Mouse (Mus musculus) left cerebral cortex, postnatal 36 days (tissue): ENCODE data around the gene Gm49380. TPM values are rescaled to one million over a fixed set of nuclear protein-coding genes. Genes with fewer than 3 reads are reported as not detected.
"Not testable (repeated sequence)": the region's sequence is repeated elsewhere in the genome, so short reads cannot be mapped to it uniquely, and the experiment has no call there.

Source experiments
- DNase-seq, 2 experiments: peaks; one replicate each; pipeline ENCODE4 v3.0.0; 2021 to 2022; ENCODE audit warnings: low spot score in 2 of 2, mixed read lengths in 1 of 2
- intact Hi-C: fragments of 180-260 bp; cut with DNase I; formaldehyde crosslinking; loops from one replicate; pipeline ENCODE4 v1.15.1; 2025
- total RNA-seq, 2 experiments: library from RNA; stranded (reverse); gene quantifications; 2 replicates each; pipeline ENCODE4 v1.2.3; 2021

The Gm49380 gene
- total RNA-seq, 2 experiments from 2014 or later, result 1.0 TPM; not detected in 1

GRCm38 (mm10) chr9:44126746-44127145 lies 13.4 kb upstream of the Gm49380 start:
- no peak for DNase-seq
- intact Hi-C loops, result loop anchor here (5.0 to 10.0 kb wide), 2 partner anchors 108 to 266 kb away; partner anchors contain the start of gene Cbl

DNA sequence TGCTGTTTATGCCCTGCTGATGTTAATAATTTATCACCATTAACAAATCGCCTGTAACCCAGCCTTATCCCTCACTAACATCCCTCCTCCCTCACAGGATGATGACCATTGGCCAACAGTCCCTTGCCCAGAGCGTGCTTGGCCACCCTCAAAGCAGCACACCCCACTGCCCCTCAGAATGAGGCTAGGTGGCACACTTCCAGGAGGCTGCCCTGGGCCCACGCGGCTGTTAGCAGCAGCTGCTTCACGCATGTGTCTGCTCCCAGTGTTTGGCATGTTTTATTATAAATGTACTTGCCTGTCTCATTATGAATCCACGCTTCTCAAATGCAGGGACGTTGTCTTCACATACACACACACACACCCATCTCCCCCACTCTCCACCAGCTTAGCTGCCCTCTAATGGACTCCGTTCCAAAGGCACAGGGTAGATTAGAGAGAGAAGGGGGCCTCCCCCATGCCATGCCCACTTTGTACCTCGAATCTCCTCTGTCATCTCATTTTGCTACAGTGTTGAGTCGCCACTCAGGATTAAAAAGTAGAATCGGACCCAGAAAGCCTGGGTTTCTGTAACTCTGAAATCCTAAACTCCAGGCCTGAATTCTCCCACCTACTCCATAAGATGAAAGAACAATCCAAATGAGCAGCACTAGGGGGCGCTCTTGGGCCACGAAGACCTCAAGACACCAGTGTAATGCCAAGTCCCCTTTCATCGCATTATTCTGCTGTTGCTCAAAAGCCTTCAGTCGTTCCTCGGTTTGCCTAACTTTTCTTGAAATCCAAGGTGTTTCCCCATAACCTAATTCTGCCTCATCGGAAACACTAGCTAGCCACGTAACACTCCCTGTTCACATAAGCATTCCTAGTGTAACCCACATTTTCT lies 12.5 kb upstream of the Gm49380 start:
- intact Hi-C loops, result loop anchor here (5.0 to 10.0 kb wide), 2 partner anchors 109 to 267 kb away; partner anchors contain the start of gene Cbl
- DNase-seq, result peak; percentile 64 to 83

- DNase-seq, result no peak
Measured at GRCm38 (mm10) chr9:44125026-44125425, 11.7 kb upstream of the Gm49380 start.

GRCm38 (mm10) chr9:44124317-44124716 lies 11.0 kb upstream of the Gm49380 start:
- intact Hi-C loops, result loop anchor here (5.0 to 10.0 kb wide), 2 partner anchors 110 to 137 kb away; partner anchors contain the start of gene Cbl
- no peak for DNase-seq

More at GRCm38 (mm10) chr9:44125026-44125425, 11.7 kb upstream of the Gm49380 start:
- intact Hi-C loops, result loop anchor here (5.0 to 10.0 kb wide), 2 partner anchors 110 to 267 kb away; partner anchors contain the start of gene Cbl

- intact Hi-C loops, result loop anchor here (5.0 to 10.0 kb wide), 2 partner anchors 115 to 133 kb away; partner anchors contain the start of gene Cbl
- DNase-seq, result no peak
Measured at GRCm38 (mm10) chr9:44119948-44120465, 6.7 kb upstream of the Gm49380 start.

DNA sequence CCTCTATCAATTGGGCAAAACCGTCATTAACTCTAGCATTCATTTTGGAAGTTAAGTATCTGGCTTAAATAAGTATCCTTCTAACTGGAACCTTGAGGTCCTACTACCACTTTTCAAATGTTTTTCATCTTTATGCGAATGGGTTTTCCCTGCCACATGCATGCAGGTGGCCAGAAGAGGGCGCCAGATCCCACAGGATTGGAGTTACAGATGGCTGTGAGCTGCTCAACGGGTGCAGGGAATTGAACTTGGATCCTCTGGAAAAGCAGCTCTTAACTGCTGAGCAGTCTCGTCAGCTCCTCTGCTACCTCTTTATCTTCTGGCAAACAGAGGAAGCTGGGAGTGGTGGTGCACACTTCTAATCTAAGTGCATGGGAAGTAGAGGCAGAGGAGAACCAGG lies 5.7 kb upstream of the Gm49380 start:
- intact Hi-C loops, result no loop called here
- no peak for DNase-seq

DNA sequence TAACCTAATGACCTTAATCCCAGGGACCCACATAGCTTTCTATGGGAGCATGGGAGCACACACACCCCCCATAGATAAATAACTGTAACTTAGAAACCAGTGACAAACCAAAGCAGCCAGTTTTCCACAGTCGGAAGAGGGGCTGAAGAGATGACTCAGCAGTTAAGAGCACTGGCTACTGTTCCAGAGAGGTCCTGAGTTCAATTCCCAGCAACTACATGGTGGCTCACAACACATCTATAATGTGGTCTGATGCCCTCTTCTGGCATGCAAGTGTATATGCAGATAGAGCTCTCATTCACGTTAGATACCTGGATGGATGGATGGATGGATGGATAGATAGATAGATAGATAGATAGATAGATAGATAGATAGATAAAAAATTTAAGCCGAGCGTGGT lies 2.9 kb upstream of the Gm49380 start:
- intact Hi-C loops, result no loop called here
- DNase-seq, result no peak

DNA sequence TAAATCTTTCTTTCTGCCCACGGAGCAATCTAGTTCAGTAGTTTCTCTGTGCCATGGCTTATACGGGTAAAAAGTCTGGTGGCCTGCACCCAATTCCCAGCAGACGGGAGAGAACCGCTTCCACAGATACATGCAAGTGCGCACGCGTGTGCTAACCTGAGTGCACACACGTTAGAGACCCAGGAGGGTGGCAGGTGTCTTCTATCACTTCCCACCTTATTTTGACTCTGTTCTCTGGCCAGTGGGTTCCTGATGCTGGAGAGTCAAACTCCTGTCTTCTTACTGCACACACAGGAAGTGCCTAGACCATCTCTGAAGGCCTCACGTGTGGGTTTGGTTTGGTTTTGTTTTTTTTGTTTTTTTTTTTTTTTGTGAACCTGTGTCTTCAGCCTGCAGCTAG lies 2.3 kb upstream of the Gm49380 start:
- DNase-seq, result no peak

GRCm38 (mm10) chr9:44114453-44114852 lies 1.2 kb upstream of the Gm49380 start:
- DNase-seq, result no peak
- intact Hi-C loops, result no loop called here

More for the DNA sequence above, 2.3 kb upstream of the Gm49380 start:
- intact Hi-C loops, result no loop called here

DNA sequence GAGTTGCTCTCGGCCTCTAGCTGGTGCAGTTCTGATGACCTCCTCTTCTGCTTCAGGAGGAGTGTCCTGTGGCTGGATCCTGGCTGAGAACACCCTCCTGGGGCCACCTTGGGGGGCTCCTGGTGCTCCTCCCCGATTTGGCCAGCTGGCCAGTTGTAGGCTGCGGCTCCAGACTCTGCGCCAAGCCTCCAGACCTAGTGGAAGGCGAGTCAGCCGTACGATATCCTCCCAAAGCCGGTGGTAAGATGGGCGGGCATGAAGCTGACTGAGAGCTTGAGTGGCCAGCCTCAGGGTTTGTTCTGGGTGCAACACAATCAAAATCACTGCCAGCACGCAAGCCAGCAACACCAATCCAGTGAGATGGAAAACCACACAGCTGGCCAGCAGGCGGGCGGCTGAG lies 1.4 kb downstream of the Gm49380 start:
- intact Hi-C loops, DNase-seq: not testable (repeated sequence)

DNA sequence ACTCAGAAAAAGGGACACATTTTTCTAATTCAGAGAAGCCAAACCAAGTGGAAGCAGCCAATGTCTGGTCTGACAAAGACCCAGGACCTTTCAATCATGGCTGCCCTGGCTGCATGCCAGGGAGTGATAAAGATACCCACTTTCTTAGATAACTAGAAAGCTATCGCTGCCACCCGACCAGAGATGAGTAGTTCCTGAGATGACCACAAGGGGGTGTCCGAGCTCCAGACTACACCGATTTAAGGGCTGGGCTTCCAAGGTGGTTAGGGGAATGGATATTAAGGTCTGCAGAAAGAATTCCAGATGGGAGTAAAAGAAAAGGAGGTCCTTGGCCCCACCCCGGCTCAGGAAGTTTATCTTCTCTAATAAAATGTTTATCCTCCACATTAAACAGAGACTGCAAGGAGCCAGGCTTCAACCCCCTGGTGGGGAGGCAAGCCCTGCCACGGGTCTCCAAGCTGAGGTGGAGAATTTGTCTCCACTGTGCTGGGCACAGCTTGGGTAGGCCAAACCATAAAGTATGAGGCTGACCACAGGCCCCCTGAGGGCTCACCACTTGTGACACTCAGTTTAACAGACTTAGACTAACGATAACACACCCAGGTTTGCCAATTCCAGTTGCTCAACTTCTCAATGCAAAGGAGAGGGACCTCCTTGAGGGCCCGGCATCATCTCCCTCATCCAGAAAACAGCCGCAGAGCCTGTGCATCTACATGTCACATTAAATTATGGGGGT lies 3.8 kb downstream of the Gm49380 start:
- intact Hi-C loops, result loop anchor here (10.0 kb wide), 1 partner anchor 125 kb away; no protein-coding TSS in a partner anchor
- DNase-seq, result peak; percentile 69 to 73

- intact Hi-C loops, result loop anchor here (10.0 kb wide), 1 partner anchor 124 kb away; no protein-coding TSS in a partner anchor
- DNase-seq, result no peak
Measured at GRCm38 (mm10) chr9:44108269-44109055, 4.8 kb downstream of the Gm49380 start.

GRCm38 (mm10) chr9:44107557-44108179 lies 5.6 kb downstream of the Gm49380 start:
- DNase-seq, result no peak
- intact Hi-C loops, result loop anchor here (10.0 kb wide), 1 partner anchor 123 kb away; no protein-coding TSS in a partner anchor

- intact Hi-C loops, result loop anchor here (10.0 kb wide), 1 partner anchor 122 kb away; no protein-coding TSS in a partner anchor
- peak; percentile 60 to 70 for DNase-seq
Measured at GRCm38 (mm10) chr9:44107110-44107509, 6.2 kb downstream of the Gm49380 start, which contains the start of gene C1qtnf5. C1qtnf5 (plus strand) TSS chr9:44107245.

- DNase-seq, result no peak
- intact Hi-C loops, result loop anchor here (10.0 kb wide), 1 partner anchor 122 kb away; no protein-coding TSS in a partner anchor
Measured at GRCm38 (mm10) chr9:44106596-44106995, 6.7 kb downstream of the Gm49380 start.

DNA sequence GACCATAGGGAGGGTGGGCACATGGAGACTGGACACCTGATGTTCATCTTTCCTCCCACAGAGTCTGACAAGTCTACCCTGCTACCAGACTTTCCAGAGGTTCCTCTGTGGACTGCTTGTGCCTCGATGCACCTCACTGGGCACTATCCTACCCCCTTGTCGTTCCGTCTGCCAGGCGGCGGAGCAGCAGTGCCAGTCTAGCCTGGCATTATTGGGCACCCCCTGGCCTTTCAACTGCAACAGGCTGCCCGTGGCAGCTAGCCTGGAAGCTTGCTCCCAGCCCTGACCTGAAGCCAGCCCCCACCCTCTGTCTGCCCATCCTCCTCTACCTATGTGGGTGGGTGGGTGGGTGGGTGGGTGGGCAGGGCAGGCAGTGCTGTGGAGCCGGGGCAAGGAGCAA lies 7.1 kb downstream of the Gm49380 start:
- DNase-seq, result no peak
- intact Hi-C loops, result loop anchor here (10.0 kb wide), 1 partner anchor 121 kb away; no protein-coding TSS in a partner anchor

- intact Hi-C loops, result loop anchor here (10.0 kb wide), 1 partner anchor 121 kb away; no protein-coding TSS in a partner anchor
- no peak for DNase-seq
Measured at GRCm38 (mm10) chr9:44105781-44106180, 7.5 kb downstream of the Gm49380 start.

DNA sequence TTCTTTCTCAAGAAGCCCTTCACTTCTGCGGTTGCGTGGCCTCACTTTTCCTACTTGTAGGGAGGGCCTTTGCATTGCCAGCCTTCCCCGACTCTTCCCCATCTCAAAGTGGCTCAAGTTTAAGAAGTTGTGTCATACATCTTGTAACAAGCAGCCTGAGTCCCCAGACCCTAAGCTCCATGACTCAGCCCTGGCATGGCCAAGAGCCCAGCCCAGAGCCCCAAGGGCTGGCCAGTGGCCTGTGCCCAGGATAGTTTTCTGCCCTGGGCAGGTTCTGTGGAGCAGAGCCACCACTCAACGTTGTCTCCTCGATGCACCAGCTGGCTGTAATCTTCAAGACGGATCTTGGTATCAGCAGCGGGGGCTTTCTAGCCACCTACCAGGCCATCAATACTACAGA lies 8.4 kb downstream of the Gm49380 start:
- no peak for DNase-seq
- intact Hi-C loops, result loop anchor here (10.0 kb wide), 1 partner anchor 120 kb away; no protein-coding TSS in a partner anchor
